In genomic region chr10:25776697-25777096, GRCm38 (mm10) we compare ENCODE assay signal across 23 mouse cellular contexts.
DNase-seq lines count a peak whose midpoint lies in the region; ATAC-seq and TF ChIP-seq lines count a peak whose summit lies in the region.
"Had no signal": no experiment of that assay in that cellular context is flagged by ENCODE, and none has a peak within 500 bp of the region (broad histone marks: within the 10 kb centered on the region; RNA-seq: fewer than 3 reads in every experiment).

No protein-coding gene starts in this region.

- no peaks in the 10 kb centered on the region for H3K36me3 ChIP-seq in hindbrain, embryonic 13.5 days
- H3K36me3 ChIP-seq in hindbrain, embryonic 10.5 days, result no peaks in the 10 kb centered on the region
- H3K36me3 ChIP-seq in forebrain, embryonic 16.5 days (ENCODE audit: control insufficient read depth, insufficient read depth), result no peaks in the 10 kb centered on the region
- H3K36me3 ChIP-seq in midbrain, postnatal 0 days (ENCODE audit: insufficient read depth, low read length), result no peaks in the 10 kb centered on the region
- H3K36me3 ChIP-seq: G1E; heart, embryonic 10.5 days; limb, embryonic 12.5 days had no signal

- TF ChIP-seq CTCF in brain, embryonic 14.5 days (IDR thresholded peaks at IDR 0.05; ENCODE audit: borderline replicate concordance, extremely low read depth, insufficient read depth, insufficient read length), result no peak
- TF ChIP-seq CTCF in midbrain, postnatal 0 days (IDR thresholded peaks at IDR 0.05), result no peak

- peak overlapping the region; percentile 0; the same call in 1 of the 2 replicates for H3K4me2 ChIP-seq in hindbrain, embryonic 13.5 days
- H3K4me2 ChIP-seq in forebrain, embryonic 16.5 days (ENCODE audit: low read length), result no peak overlapping the region
- no peak overlapping the region for H3K4me2 ChIP-seq in midbrain, postnatal 0 days (ENCODE audit: low read depth, low read length, poor library complexity, severe bottlenecking)
- H3K4me2 ChIP-seq: limb, embryonic 12.5 days; liver, embryonic 11.5 days had no signal

- TF ChIP-seq POLR2A in brain, embryonic 14.5 days (IDR thresholded peaks at IDR 0.05; ENCODE audit: borderline replicate concordance, extremely low read depth, insufficient read depth, insufficient read length, poor library complexity, severe bottlenecking), result no peak

- H3K27me3 ChIP-seq in hindbrain, embryonic 13.5 days, result no peaks in the 10 kb centered on the region
- no peaks in the 10 kb centered on the region for H3K27me3 ChIP-seq in hindbrain, embryonic 10.5 days (ENCODE audit: insufficient read depth, poor library complexity, severe bottlenecking)
- H3K27me3 ChIP-seq in forebrain, embryonic 16.5 days (replicated peaks; ENCODE audit: control insufficient read depth, insufficient read depth, low read length), result no peaks in the 10 kb centered on the region
- H3K27me3 ChIP-seq in midbrain, postnatal 0 days (ENCODE audit: insufficient read depth, low read length), result no peaks in the 10 kb centered on the region
- H3K27me3 ChIP-seq: CH12.LX; limb, embryonic 12.5 days; Patski had no signal

- 0 out of 2 replicates have a peak, but pooled peaks cover 3% of the 10 kb centered on the region for H3K4me1 ChIP-seq in hindbrain, embryonic 13.5 days (replicated peaks)
- H3K4me1 ChIP-seq in hindbrain, embryonic 10.5 days (replicated peaks), result no peaks in the 10 kb centered on the region; the same call in 1 of the 2 replicates
- H3K4me1 ChIP-seq in forebrain, embryonic 16.5 days (replicated peaks; ENCODE audit: control insufficient read depth, insufficient read depth, low read length), result no peaks in the 10 kb centered on the region
- H3K4me1 ChIP-seq in midbrain, postnatal 0 days (ENCODE audit: insufficient read depth, low read length), result peaks cover 3% of the 10 kb centered on the region
- H3K4me1 ChIP-seq: heart, embryonic 10.5 days; limb, embryonic 12.5 days had no signal

- ATAC-seq in hindbrain, embryonic 13.5 days (ENCODE audit: low FRiP score), result peak; percentile 28; the same call in 1 of the 2 replicates
- peak; percentile 69 for ATAC-seq in forebrain, embryonic 16.5 days
- no peak for ATAC-seq in midbrain, postnatal 0 days (ENCODE audit: low FRiP score)
- ATAC-seq: intestine, embryonic 16.5 days; liver, postnatal 0 days had no signal

- H3K4me3 ChIP-seq in hindbrain, embryonic 13.5 days, result no peak overlapping the region
- H3K4me3 ChIP-seq in hindbrain, embryonic 10.5 days, result no peak overlapping the region
- H3K4me3 ChIP-seq in forebrain, embryonic 16.5 days (replicated peaks; ENCODE audit: low read length), result no peak overlapping the region
- H3K4me3 ChIP-seq in midbrain, postnatal 0 days (ENCODE audit: low read depth, low read length), result no peak overlapping the region
- H3K4me3 ChIP-seq: heart, embryonic 10.5 days; layer of hippocampus, adult 2 months; limb, embryonic 12.5 days had no signal

- H3K27ac ChIP-seq in hindbrain, embryonic 13.5 days, result no peak overlapping the region
- H3K27ac ChIP-seq in hindbrain, embryonic 10.5 days, result no peak overlapping the region
- H3K27ac ChIP-seq in forebrain, embryonic 16.5 days (ENCODE audit: low read length), result no peak overlapping the region
- H3K27ac ChIP-seq in midbrain, postnatal 0 days (ENCODE audit: low read depth, low read length), result no peak overlapping the region
- H3K27ac ChIP-seq: heart, embryonic 10.5 days; layer of hippocampus, adult 2 months; limb, embryonic 12.5 days had no signal

- H3K9me3 ChIP-seq in hindbrain, embryonic 13.5 days, result no peaks in the 10 kb centered on the region
- no peaks in the 10 kb centered on the region for H3K9me3 ChIP-seq in hindbrain, embryonic 10.5 days
- H3K9me3 ChIP-seq in forebrain, embryonic 16.5 days (ENCODE audit: control insufficient read depth, low read length), result no peaks in the 10 kb centered on the region
- H3K9me3 ChIP-seq in midbrain, postnatal 0 days (ENCODE audit: low read length), result no peaks in the 10 kb centered on the region
- H3K9me3 ChIP-seq: heart, embryonic 10.5 days; limb, embryonic 12.5 days had no signal

- WGBS in hindbrain, embryonic 13.5 days, result 67% methylated on average over 11 of the region's 11 CpGs
- 85% methylated on average over 11 of the region's 11 CpGs for WGBS in hindbrain, embryonic 10.5 days
- WGBS in forebrain, embryonic 16.5 days, result 31% methylated on average over 11 of the region's 11 CpGs
- 55% methylated on average over 11 of the region's 11 CpGs for WGBS in midbrain, postnatal 0 days

- H3K9ac ChIP-seq in hindbrain, embryonic 13.5 days, result no peak overlapping the region
- H3K9ac ChIP-seq in forebrain, embryonic 16.5 days (replicated peaks; ENCODE audit: low read depth, low read length), result no peak overlapping the region
- H3K9ac ChIP-seq in midbrain, postnatal 0 days (replicated peaks; ENCODE audit: low read length, poor library complexity, severe bottlenecking), result no peak overlapping the region
- H3K9ac ChIP-seq: limb, embryonic 12.5 days; liver, postnatal 0 days had no signal

- DNase-seq in hindbrain, embryonic 10.5 days (ENCODE audit: low spot score), result no peak
- peak; percentile 58 for DNase-seq in brain, embryonic 14.5 days (ENCODE audit: low read depth)
- peak; percentile 15 for DNase-seq in midbrain, postnatal 0 days (ENCODE audit: low spot score)
- no peak for DNase-seq in spleen, postnatal 4 days (ENCODE audit: low spot score in 2 of 2)
- DNase-seq in retina, postnatal 1 day, result no peak
- DNase-seq: adrenal gland, adult 2 months; B cell, adult 2 months; cerebellum, adult 9-10 months; kidney, adult 9 months; kidney, postnatal 25 days; layer of hippocampus, postnatal 36 days; liver, postnatal 0 days; lung, postnatal 10 days had no signal

Comparison
In these comparisons a context has a peak if more than half of its experiments do, and no peak if none do; other contexts are left out.
1. DNase-seq: peak in brain, embryonic 14.5 days (single experiment) and midbrain, postnatal 0 days (single experiment); none in hindbrain, embryonic 10.5 days (single experiment), spleen, postnatal 4 days (0 of 2) and retina, postnatal 1 day (single experiment).